Mouse (Mus musculus): Measurements from ENCODE around the gene Ntng2.

Ntng2 gene

DNA sequence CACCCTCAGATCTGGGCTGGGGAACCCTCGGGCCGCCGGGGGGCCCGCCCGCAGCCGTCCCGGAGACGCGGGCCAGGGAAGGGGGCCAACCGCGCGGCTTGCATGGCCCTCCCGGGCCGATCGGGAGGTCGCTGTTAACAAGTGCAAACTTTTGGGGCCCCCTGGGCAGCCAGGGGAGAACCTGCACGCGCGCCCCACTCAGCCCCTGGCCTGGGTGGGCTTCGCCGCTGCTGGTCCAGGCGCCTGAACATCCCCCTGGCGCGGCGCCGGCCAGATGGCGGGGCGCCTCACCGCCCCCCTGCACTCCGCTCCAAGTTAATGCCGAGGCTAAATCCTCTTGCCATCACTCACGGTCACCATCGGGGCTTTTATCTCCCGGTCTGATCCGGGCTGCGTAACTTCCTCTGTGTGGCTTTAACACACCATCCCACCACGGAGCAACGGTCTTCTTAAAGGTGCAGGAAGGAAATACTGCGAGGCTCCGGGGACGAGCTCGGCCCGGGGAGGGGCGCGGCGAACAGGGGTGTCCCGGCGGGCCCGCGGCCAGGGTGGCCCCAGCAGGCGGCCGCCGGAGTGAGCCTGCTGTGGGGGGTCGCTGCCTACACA, at the start of gene Ntng2:
TSS of gene Ntng2 (minus strand) at position 407 of the 606 bp plus-strand sequence.
- peak; percentile 62; the same call in 1 of the 2 replicates for TF ChIP-seq GATA4 (IDR thresholded peaks at IDR 0.05; ENCODE audit: insufficient replicate concordance, low read length)

DNA sequence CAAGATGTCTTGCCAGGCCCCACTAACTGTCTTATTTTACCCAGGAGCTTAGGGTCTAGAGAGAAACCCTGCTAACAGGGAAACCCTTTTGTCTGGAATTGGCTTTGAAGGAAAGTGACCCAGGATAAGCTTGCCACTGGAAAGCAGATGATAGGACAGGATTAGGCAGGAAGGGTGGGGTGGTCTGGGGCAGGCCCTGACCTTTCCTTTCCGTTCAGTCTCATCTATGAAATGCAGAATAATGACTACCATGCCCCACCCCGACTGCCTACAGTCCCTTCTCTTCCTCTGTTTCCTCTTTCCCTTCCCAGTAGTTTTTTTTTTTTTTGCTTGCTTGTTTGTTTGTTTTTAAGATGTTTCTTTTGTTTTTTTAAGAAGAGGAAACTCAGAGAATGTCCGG, 42.8 kb upstream of the Ntng2 start:
- peak; percentile 83 for TF ChIP-seq GATA4 (IDR thresholded peaks at IDR 0.05; ENCODE audit: insufficient replicate concordance, low read length)

DNA sequence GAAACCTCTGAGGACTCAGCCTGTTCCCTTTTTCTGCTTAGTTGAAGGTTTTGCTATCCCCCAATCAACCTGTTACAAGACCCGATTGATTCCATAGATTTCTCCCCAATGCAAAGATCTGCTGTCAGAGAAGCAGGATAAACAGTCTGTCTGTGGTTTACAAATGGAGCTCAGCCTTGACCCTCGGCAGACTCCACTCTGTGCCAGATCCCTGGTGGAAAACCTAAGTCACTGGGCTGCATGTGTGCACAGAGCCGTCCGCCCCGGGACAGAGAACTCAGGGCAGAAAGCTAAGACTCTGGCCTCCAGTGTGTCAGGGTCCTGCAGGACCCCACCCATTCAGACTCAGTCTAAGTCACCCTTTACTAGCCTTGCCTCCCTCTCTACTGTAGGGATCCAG, 34.8 kb upstream of the Ntng2 start:
- no peak for TF ChIP-seq GATA4 (IDR thresholded peaks at IDR 0.05; ENCODE audit: insufficient replicate concordance, low read length)

GRCm38 (mm10) chr2:29277703-29278121, 24.9 kb upstream of the Ntng2 start:
- TF ChIP-seq GATA4 (IDR thresholded peaks at IDR 0.05; ENCODE audit: insufficient replicate concordance, low read length): no peak

GRCm38 (mm10) chr2:29271803-29272518, 19.2 kb upstream of the Ntng2 start:
- TF ChIP-seq GATA4 (IDR thresholded peaks at IDR 0.05; ENCODE audit: insufficient replicate concordance, low read length): no peak

GRCm38 (mm10) chr2:29271098-29271497, 18.3 kb upstream of the Ntng2 start:
- no peak for TF ChIP-seq GATA4 (IDR thresholded peaks at IDR 0.05; ENCODE audit: insufficient replicate concordance, low read length)

DNA sequence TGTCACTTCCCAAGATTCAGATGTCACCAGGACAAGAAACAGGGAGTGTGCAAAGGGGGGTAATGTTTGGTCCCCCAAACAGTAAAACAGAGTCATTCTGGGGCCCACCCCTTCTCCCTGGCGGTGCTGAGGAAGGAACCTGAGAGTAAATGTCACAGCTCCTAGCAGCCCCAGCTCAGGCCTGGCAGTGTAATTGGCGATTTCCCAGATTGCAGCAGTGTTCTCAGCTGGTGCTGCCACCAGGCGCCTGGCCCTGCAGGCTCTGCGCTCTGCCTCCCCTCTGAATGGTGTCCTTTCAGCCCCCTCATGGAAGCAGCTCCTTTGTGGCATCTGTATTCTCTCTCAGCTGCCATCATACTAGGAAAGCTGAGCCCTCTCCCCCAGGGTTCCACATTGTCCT, 14.0 kb upstream of the Ntng2 start:
- no peak for TF ChIP-seq GATA4 (IDR thresholded peaks at IDR 0.05; ENCODE audit: insufficient replicate concordance, low read length)

DNA sequence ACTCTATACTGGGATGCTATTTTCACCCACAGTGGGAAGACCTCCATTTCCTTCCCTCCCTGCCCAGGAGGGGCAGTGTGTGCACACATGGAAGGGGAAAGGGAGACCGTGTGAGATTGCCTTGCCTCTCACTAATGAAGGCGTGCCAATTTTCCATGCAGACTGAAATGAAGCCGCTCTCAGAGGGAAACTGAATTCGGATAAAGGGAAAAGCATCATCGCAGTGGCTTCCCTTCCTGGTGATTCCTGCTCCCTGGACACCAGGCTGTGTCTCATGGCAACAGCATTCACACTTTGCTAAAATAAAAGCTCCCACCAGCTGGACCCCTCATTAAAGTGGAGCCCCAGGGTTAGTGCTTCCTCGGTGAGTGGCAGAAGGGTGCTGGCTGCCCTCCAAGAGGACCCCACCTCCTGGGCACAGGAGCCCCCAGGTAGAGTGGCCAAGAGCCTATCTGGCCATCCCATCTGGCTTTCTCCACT, 9.7 kb upstream of the Ntng2 start:
- TF ChIP-seq GATA4 (IDR thresholded peaks at IDR 0.05; ENCODE audit: insufficient replicate concordance, low read length): no peak

DNA sequence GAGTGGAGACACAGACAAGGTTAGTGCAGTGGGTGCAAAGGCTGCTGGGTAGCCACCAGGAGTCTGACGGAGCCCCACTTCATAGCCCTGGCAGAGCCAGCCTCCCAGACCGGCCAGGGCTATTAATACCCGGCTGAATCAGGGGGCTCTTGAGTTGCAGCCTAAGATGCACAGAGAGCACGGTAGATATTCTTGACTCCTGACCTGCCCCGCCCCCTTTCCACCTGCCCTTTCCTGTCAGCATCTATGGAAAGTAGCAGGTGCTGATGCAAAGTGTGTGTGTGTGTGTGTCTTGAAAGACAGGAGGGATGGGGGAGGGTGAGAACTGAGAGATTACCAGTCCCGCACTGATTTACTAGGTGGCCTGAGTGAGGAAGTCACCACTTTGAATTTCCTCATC, 8.3 kb upstream of the Ntng2 start:
- no peak for TF ChIP-seq GATA4 (IDR thresholded peaks at IDR 0.05; ENCODE audit: insufficient replicate concordance, low read length)

DNA sequence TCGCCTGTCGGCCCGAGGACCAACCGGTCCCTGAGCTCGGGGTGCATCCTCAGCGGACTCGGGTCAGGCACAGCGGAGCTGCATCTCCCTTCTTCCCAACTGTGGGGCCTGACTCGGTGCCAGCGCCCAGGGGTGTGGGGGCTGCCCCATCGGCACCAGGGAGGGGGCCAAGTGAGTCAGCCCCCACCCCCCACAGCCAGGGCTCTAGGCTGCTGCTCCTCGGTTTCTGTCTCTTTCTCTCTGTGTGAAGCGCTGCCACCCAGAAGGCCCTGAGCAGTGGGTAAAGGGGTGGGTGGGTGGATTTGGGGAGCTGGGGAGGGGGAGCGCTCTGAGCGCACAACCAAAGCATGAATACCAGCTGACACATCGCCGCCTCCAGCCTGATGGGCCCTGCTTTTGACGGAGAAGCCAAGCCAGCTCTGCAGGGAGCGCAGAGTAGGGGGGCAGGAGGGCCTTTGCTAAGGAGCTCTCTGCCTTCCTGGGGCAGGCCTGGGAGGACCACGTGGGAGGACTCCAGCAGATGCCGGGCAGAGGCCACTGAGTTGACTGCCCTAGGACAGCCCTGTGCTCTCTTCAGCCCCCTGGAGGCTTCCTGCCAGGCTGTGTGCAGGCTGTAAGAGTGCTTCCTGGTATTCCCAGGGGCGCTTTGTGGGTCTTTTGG, 530 bp upstream of the Ntng2 start:
- no peak for TF ChIP-seq GATA4 (IDR thresholded peaks at IDR 0.05; ENCODE audit: insufficient replicate concordance, low read length)

GRCm38 (mm10) chr2:29252059-29252598, 676 bp downstream of the Ntng2 start:
- TF ChIP-seq GATA4 (IDR thresholded peaks at IDR 0.05; ENCODE audit: insufficient replicate concordance, low read length): no peak

- TF ChIP-seq GATA4 (IDR thresholded peaks at IDR 0.05; ENCODE audit: insufficient replicate concordance, low read length): no peak
Measured at GRCm38 (mm10) chr2:29251095-29252058, 1.4 kb downstream of the Ntng2 start.

DNA sequence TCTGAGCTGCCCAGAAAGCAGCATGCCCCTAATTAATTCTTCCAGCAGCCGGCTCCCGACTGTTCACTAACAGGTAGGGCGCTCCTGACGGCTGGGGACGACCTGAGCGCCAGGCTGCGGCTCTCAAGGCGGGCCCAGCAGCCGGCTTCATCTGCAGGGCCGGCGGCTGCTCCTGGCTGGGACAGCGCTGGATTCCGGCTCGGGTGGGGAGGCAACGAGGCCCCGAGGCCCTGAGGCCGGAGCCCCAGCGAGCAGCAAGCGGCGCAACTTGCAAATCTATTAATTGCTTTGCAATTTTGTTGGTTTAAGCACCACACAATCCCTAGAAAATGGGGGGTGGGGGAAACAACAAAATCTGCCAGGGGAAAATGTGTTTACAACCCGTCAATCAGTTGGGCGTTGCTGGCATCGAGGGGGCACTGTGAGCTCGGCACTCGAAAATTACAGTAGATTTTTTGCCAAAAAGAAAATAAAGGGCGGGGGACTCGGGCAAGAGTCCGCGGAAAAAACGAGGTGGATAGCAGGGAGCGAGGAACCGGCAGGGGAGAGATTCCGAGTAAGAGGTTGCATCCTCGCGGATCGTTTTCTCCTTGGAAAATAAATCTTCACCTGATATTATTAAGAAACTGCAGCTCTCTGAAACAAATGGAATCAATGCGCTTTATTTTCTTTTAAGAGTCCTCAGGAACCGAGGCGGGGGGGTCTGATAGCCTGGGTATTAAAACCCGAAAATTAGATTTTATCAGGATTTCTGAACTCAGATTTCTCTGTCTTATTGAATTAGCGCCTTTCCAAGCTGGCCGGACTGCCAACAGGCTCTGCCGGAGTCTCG, 2.3 kb downstream of the Ntng2 start:
- no peak for TF ChIP-seq GATA4 (IDR thresholded peaks at IDR 0.05; ENCODE audit: insufficient replicate concordance, low read length)

- TF ChIP-seq GATA4 (IDR thresholded peaks at IDR 0.05; ENCODE audit: insufficient replicate concordance, low read length): no peak
Measured at GRCm38 (mm10) chr2:29249852-29250251, 3.0 kb downstream of the Ntng2 start.
